Mouse (Mus musculus) CH12.LX (cell line): ENCODE results near the gene Fiz1. TPM values are rescaled to one million over a fixed set of nuclear protein-coding genes. Genes with fewer than 3 reads are reported as not detected.

ENCODE experiments used
- DNase-seq: peaks from one replicate; pipeline ENCODE4 v3.0.0-alpha.2; 2013; ENCODE audit errors: extremely low read depth
- H3K27ac ChIP-seq: 2 replicates; pipeline ENCODE4 v1.5.1; 2012; ENCODE audit warnings: low read depth, mild to moderate bottlenecking, control low read depth, moderate library complexity; ENCODE audit not compliant: insufficient read depth
- H3K27me3 ChIP-seq: replicated peaks from 2 replicates; pipeline ENCODE3; 2012; ENCODE audit warnings: inconsistent platforms
- H3K36me3 ChIP-seq, 2 experiments: replicated peaks in 1 of 2; 2 replicates each; pipeline versions ENCODE3 to v1.6.1; 2012; ENCODE audit warnings: inconsistent platforms in 1 of 2, low read length in 1 of 2, mild to moderate bottlenecking in 1 of 2, mixed read lengths in 1 of 2, moderate library complexity in 1 of 2; ENCODE audit not compliant: control insufficient read depth in 1 of 2, insufficient read depth in 1 of 2
- H3K4me1 ChIP-seq, 2 experiments: 2 replicates each; pipeline ENCODE4 v1.6.1; 2012; ENCODE audit warnings: inconsistent platforms in 1 of 2, moderate library complexity in 1 of 2; ENCODE audit not compliant: insufficient read depth in 2 of 2, control insufficient read depth in 1 of 2
- H3K4me2 ChIP-seq: 2 replicates; pipeline ENCODE4 v1.6.1; 2012; ENCODE audit warnings: low read depth, mild to moderate bottlenecking, control low read depth; ENCODE audit not compliant: poor library complexity, insufficient read depth, severe bottlenecking
- H3K4me3 ChIP-seq, 3 experiments: fragments of 150-350 bp in 1 of 3; sonication (generic) in 1 of 3; replicated peaks in 1 of 3; 2 replicates each; pipeline versions ENCODE3 to v1.5.1; 2011 to 2012; ENCODE audit warnings: low read depth in 2 of 3, low read length in 2 of 3, mild to moderate bottlenecking in 2 of 3, moderate library complexity in 2 of 3, control low read depth in 1 of 3, improper control_type of control experiment in 1 of 3, inconsistent platforms in 1 of 3, mixed read lengths in 1 of 3; ENCODE audit not compliant: poor library complexity in 1 of 3
- H3K79me2 ChIP-seq: replicated peaks from 2 replicates; pipeline ENCODE4 v1.6.1; 2012; ENCODE audit warnings: mild to moderate bottlenecking, moderate library complexity; ENCODE audit not compliant: control insufficient read depth, poor library complexity, insufficient read depth, severe bottlenecking; ENCODE audit errors: extremely low read depth
- H3K9ac ChIP-seq: 2 replicates; pipeline ENCODE4 v1.6.1; 2012; ENCODE audit warnings: low read depth, mild to moderate bottlenecking, control low read depth, moderate library complexity; ENCODE audit not compliant: insufficient read depth
- H3K9me3 ChIP-seq: replicated peaks from 2 replicates; pipeline ENCODE3; 2012; ENCODE audit warnings: low read length, inconsistent platforms, mixed read lengths
- BHLHE40 ChIP-seq: IDR thresholded peaks from 2 replicates; pipeline ENCODE4 v1.6.1; 2011; ENCODE audit warnings: mild to moderate bottlenecking, low read depth, low read length, improper control_type of control experiment
- CHD1 ChIP-seq: IDR thresholded peaks from 2 replicates; pipeline ENCODE4 v1.6.1; 2012; ENCODE audit warnings: low read depth, low read length, improper control_type of control experiment, inconsistent platforms
- CHD2 ChIP-seq: IDR thresholded peaks from 2 replicates; pipeline ENCODE4 v1.6.1; 2011; ENCODE audit warnings: low read length, improper control_type of control experiment
- CTCF ChIP-seq, 2 experiments: IDR thresholded peaks in 1 of 2; conservative IDR thresholded peaks in 1 of 2; 2 replicates each; pipeline ENCODE4 v1.5.1; 2011 to 2012; ENCODE audit warnings: low read depth in 2 of 2, low read length in 2 of 2, improper control_type of control experiment in 1 of 2, inconsistent platforms in 1 of 2, mild to moderate bottlenecking in 1 of 2, moderate library complexity in 1 of 2
- E2F4 ChIP-seq: IDR thresholded peaks from 2 replicates; pipeline ENCODE4 v1.6.1; 2011; ENCODE audit warnings: low read depth, low read length, improper control_type of control experiment; ENCODE audit not compliant: insufficient replicate concordance
- ELF1 ChIP-seq: IDR thresholded peaks from 2 replicates; pipeline ENCODE4 v1.6.1; 2014; ENCODE audit warnings: low read depth, mild to moderate bottlenecking, inconsistent platforms, low read length, improper control_type of control experiment
- EP300 ChIP-seq: IDR thresholded peaks from 2 replicates; pipeline ENCODE4 v1.6.1; 2011; ENCODE audit warnings: low read length, improper control_type of control experiment
- GABPA ChIP-seq: IDR thresholded peaks from 2 replicates; pipeline ENCODE4 v1.6.1; 2012; ENCODE audit warnings: low read depth, low read length, improper control_type of control experiment, inconsistent platforms; ENCODE audit not compliant: insufficient replicate concordance
- HCFC1 ChIP-seq: IDR thresholded peaks from 2 replicates; pipeline ENCODE4 v1.6.1; 2012; ENCODE audit warnings: low read depth, mild to moderate bottlenecking, inconsistent platforms, low read length, improper control_type of control experiment
- IRF4 ChIP-seq: IDR thresholded peaks from 2 replicates; pipeline ENCODE4 v1.6.1; 2014; ENCODE audit warnings: low read depth, mild to moderate bottlenecking, inconsistent platforms, low read length, improper control_type of control experiment
- JUN ChIP-seq: IDR thresholded peaks from 2 replicates; pipeline ENCODE4 v1.6.1; 2011; ENCODE audit warnings: low read depth, mild to moderate bottlenecking, low read length, improper control_type of control experiment, moderate library complexity; ENCODE audit not compliant: insufficient read depth
- MAFK ChIP-seq: IDR thresholded peaks from 2 replicates; pipeline ENCODE4 v1.6.1; 2011; ENCODE audit warnings: low read length, improper control_type of control experiment; ENCODE audit not compliant: insufficient replicate concordance
- MAX ChIP-seq: IDR thresholded peaks from 2 replicates; pipeline ENCODE4 v1.6.1; 2011; ENCODE audit warnings: low read length, improper control_type of control experiment
- MAZ ChIP-seq: IDR thresholded peaks from 2 replicates; pipeline ENCODE4 v1.6.1; 2012; ENCODE audit warnings: low read depth, mild to moderate bottlenecking, inconsistent platforms, low read length, improper control_type of control experiment, moderate library complexity
- MEF2A ChIP-seq: IDR thresholded peaks from 2 replicates; pipeline ENCODE4 v1.6.1; 2014; ENCODE audit warnings: low read depth, mild to moderate bottlenecking, inconsistent platforms, low read length, improper control_type of control experiment, borderline replicate concordance
- MXI1 ChIP-seq: IDR thresholded peaks from 2 replicates; pipeline ENCODE4 v1.6.1; 2011; ENCODE audit warnings: mild to moderate bottlenecking, low read depth, low read length, improper control_type of control experiment
- NELFE ChIP-seq: IDR thresholded peaks from 2 replicates; pipeline ENCODE4 v1.6.1; 2011; ENCODE audit warnings: low read depth, low read length, improper control_type of control experiment
- PAX5 ChIP-seq: IDR thresholded peaks from 2 replicates; pipeline ENCODE4 v1.6.1; 2012; ENCODE audit warnings: low read length, inconsistent platforms, mixed read lengths
- POLR2A ChIP-seq: IDR thresholded peaks from 2 replicates; pipeline ENCODE4 v1.6.1; 2011; ENCODE audit warnings: low read depth, mild to moderate bottlenecking, improper control_type of control experiment, low read length
- POLR2AphosphoS2 ChIP-seq: IDR thresholded peaks from 2 replicates; pipeline ENCODE4 v1.6.1; 2011; ENCODE audit warnings: low read depth, low read length, improper control_type of control experiment
- RAD21 ChIP-seq: IDR thresholded peaks from 2 replicates; pipeline ENCODE4 v1.6.1; 2011; ENCODE audit warnings: low read depth, mild to moderate bottlenecking, low read length, improper control_type of control experiment, moderate library complexity
- RCOR1 ChIP-seq: conservative IDR thresholded peaks from 2 replicates; pipeline ENCODE4 v1.6.1; 2012; ENCODE audit warnings: low read depth, mild to moderate bottlenecking, inconsistent platforms, low read length, improper control_type of control experiment
- SIN3A ChIP-seq: IDR thresholded peaks from 2 replicates; pipeline ENCODE4 v1.6.1; 2012; ENCODE audit warnings: low read length, improper control_type of control experiment, inconsistent platforms
- SMC3 ChIP-seq: IDR thresholded peaks from 2 replicates; pipeline ENCODE4 v1.6.1; 2011; ENCODE audit warnings: low read depth, low read length, improper control_type of control experiment
- TBP ChIP-seq: conservative IDR thresholded peaks from 2 replicates; pipeline ENCODE4 v1.6.1; 2011; ENCODE audit warnings: low read depth, low read length, improper control_type of control experiment
- TCF12 ChIP-seq: IDR thresholded peaks from 2 replicates; pipeline ENCODE4 v1.6.1; 2014; ENCODE audit warnings: low read depth, mild to moderate bottlenecking, inconsistent platforms, low read length, improper control_type of control experiment
- UBTF ChIP-seq: IDR thresholded peaks from 2 replicates; pipeline ENCODE4 v1.6.1; 2012; ENCODE audit warnings: low read depth, mild to moderate bottlenecking, inconsistent platforms, low read length, improper control_type of control experiment, moderate library complexity
- USF1 ChIP-seq: IDR thresholded peaks from 2 replicates; pipeline ENCODE4 v1.6.1; 2014; ENCODE audit warnings: low read depth, mild to moderate bottlenecking, inconsistent platforms, low read length, improper control_type of control experiment
- ZC3H11A ChIP-seq: IDR thresholded peaks from 2 replicates; pipeline ENCODE4 v1.6.1; 2012; ENCODE audit warnings: low read depth, mild to moderate bottlenecking, inconsistent platforms, low read length, improper control_type of control experiment
- ZKSCAN1 ChIP-seq: IDR thresholded peaks from 2 replicates; pipeline ENCODE4 v1.6.1; 2012; ENCODE audit warnings: low read depth, inconsistent platforms, low read length, improper control_type of control experiment, borderline replicate concordance
- ZMIZ1 ChIP-seq: IDR thresholded peaks from 2 replicates; pipeline ENCODE4 v1.6.1; 2012; ENCODE audit warnings: low read depth, mild to moderate bottlenecking, inconsistent platforms, low read length, improper control_type of control experiment
- dilution Hi-C: fragments of 300-500 bp; cut with MboI; formaldehyde crosslinking; loops from 2 replicates; pipeline ENCODE4 v1.14.3; 2020; ENCODE audit warnings: low sequenced_read_pairs; ENCODE audit not compliant: extremely low pct_unique_long_range_greater_than_20kb, extremely low pct_ligation_motif_present
- in situ Hi-C: fragments of 300-500 bp; cut with MboI; formaldehyde crosslinking; loops from 3 replicates; pipeline ENCODE4 v1.14.3; 2019; ENCODE audit warnings: low sequenced_read_pairs, low pct_ligation_motif_present, low pct_unique_long_range_greater_than_20kb, mixed read lengths
- polyA plus RNA-seq: library from polyadenylated mRNA; unstranded; fragments of >175 nt; gene quantifications from 2 replicates; pipeline ENCODE4 v1.2.1, GENCODE M21; 2012; ENCODE audit warnings: low read depth; ENCODE audit not compliant: insufficient read length
- total RNA-seq, 2 experiments: library from RNA; depleted of rRNA; stranded (reverse); fragments of 300-350 nt in 1 of 2; fragments of >200 nt in 1 of 2; gene quantifications; 2 replicates each; pipeline ENCODE4 v1.2.3; 2012 to 2014

Fiz1 gene
- total and polyA plus RNA-seq, 3 experiments, result 18.4 to 40.8 (median 24.3) TPM

- peak overlapping the region; percentile 81 to 82 (median 81) for H3K4me3 ChIP-seq
- H3K4me2 ChIP-seq, result peak overlapping the region; percentile 83
- in situ Hi-C loops (no loop called here), dilution Hi-C loops (no loop called here)
- peaks cover 35 to 57% of the 10 kb centered on the region in 2 experiments for H3K36me3 ChIP-seq
- H3K4me1 ChIP-seq, result peaks cover 0 to 35% of the 10 kb centered on the region in 2 experiments; a peak in 2 of 4 replicates
- no peak for DNase-seq
- peak overlapping the region; percentile 54; the same call in 1 of the 2 replicates for H3K27ac ChIP-seq
- peaks cover 6% of the 10 kb centered on the region for H3K9me3 ChIP-seq
- peaks cover 33% of the 10 kb centered on the region for H3K79me2 ChIP-seq
- H3K27me3 ChIP-seq, result no peaks in the 10 kb centered on the region
- TF ChIP-seq MEF2A, result no peak
- 0 out of 2 replicates have a peak, but pooled peaks have one; percentile 5 for TF ChIP-seq MAZ
- TF ChIP-seq MAX, result peak; percentile 8; the same call in 1 of the 2 replicates
- TF ChIP-seq, all 38 proteins: peak for 2
- H3K9ac ChIP-seq, result peak overlapping the region; percentile 98
Measured at GRCm38 (mm10) chr7:5020685-5021084, 6.2 kb upstream of the Fiz1 start.

- peak; percentile 99 for DNase-seq
- dilution Hi-C loops, result no loop called here
- Histone ChIP-seq H3K9ac (peak within 1 kb of the TSS; percentile 98), H3K79me2 (peaks cover 28% of the 10 kb centered on the region), H3K27me3 (no peaks in the 10 kb centered on the region), H3K4me2 (peak within 1 kb of the TSS; percentile 83), H3K36me3 (peaks cover 31 to 51% of the 10 kb centered on the region in 2 experiments), H3K9me3 (peaks cover 6% of the 10 kb centered on the region), H3K4me3 (peak within 1 kb of the TSS; percentile 81 to 82 (median 81)), H3K4me1 (peaks cover 0 to 35% of the 10 kb centered on the region in 2 experiments; a peak in 2 of 4 replicates), H3K27ac (peak within 1 kb of the TSS; percentile 54)
- in situ Hi-C loops, result no loop called here
- TF ChIP-seq MAX (peak; percentile 55; the same call in 1 of the 2 replicates), UBTF (no peak), TBP (peak; percentile 68; the same call in 1 of the 2 replicates), BHLHE40 (peak; percentile 59), SMC3 (no peak), SIN3A (peak; percentile 77), POLR2AphosphoS2 (0 out of 2 replicates have a peak, but pooled peaks have one; percentile 65), ZMIZ1 (peak; percentile 78), ELF1 (peak; percentile 97), ZKSCAN1 (no peak), JUN (no peak), EP300 (no peak), MEF2A (peak; percentile 57), MAFK (no peak), MAZ (peak; percentile 94), MXI1 (peak; percentile 79; the same call in 1 of the 2 replicates), PAX5 (no peak), RCOR1 (no peak), USF1 (no peak), CHD1 (no peak), POLR2A (peak; percentile 81), CTCF (conservative IDR thresholded peaks at IDR 0.05 in 1 of 2, IDR thresholded peaks at IDR 0.05 in 1 of 2; ENCODE audit: low read depth in 2 of 2, low read length in 2 of 2) (no peak), GABPA (no peak), NELFE (peak; percentile 72), TCF12 (peak; percentile 69), E2F4 (no peak), CHD2 (peak; percentile 66; the same call in 1 of the 2 replicates), HCFC1 (peak; percentile 86), ZC3H11A (no peak), IRF4 (peak; percentile 69; the same call in 1 of the 2 replicates), RAD21 (no peak)
Measured at GRCm38 (mm10) chr7:5020000-5020681, 5.6 kb upstream of the Fiz1 start, which contains the start of the genes Zfp865 and Ccdc106. Gene Zfp865 (plus strand): TSS chr7:5020376. Gene Ccdc106 (plus strand): TSS chr7:5020553.
